Mouse (Mus musculus) brain, embryonic 14.5 days (tissue): ENCODE measurements at regions not wholly inside any gene's neighbourhood (a gene's known extent, or its start where the extent isn't known, plus 50 kb on each side); places are given as distances from the start of the nearest gene placed in this dataset.

Experiments used
- CTCF ChIP-seq: fragments of 200-500 bp; IDR thresholded peaks from 2 replicates; pipeline ENCODE4 v1.5.1; 2012; ENCODE audit warnings: inconsistent platforms, mild to moderate bottlenecking, moderate library complexity, borderline replicate concordance; ENCODE audit not compliant: insufficient read depth, insufficient read length; ENCODE audit errors: extremely low read depth
- POLR2A ChIP-seq: fragments of 200-500 bp; IDR thresholded peaks from 2 replicates; pipeline ENCODE4 v1.6.1; 2012; ENCODE audit warnings: mild to moderate bottlenecking, inconsistent platforms, borderline replicate concordance; ENCODE audit not compliant: poor library complexity, insufficient read depth, insufficient read length, severe bottlenecking; ENCODE audit errors: extremely low read depth

- TF ChIP-seq POLR2A (no peak), CTCF (no peak)
Measured at GRCm38 (mm10) chr1:141104633-141105032, 858.7 kb downstream of the Kcnt2 start.
